Mouse (Mus musculus): ENCODE results near the gene Diaph2.

DNA sequence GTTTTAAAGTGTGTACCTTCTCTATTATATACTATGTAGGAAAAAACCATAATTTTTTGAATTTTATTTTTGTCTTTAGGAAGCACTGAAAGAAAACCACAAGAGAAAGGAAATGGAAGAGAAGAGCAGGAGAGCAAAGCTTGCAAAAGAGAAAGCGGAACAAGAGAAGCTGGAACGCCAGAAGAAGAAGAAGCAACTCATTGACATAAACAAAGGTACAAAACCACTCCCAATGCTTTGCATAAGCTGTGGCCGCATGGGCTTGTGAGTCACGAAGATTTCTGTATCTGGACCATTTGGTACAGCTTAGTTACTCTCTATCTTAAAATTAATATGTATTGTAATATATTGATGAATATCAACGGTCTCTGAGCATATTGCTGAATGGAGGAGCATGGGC is 540.2 kb downstream of the Diaph2 start:
- TF ChIP-seq CTCF (IDR thresholded peaks at IDR 0.05; ENCODE audit: low read depth) = no peak
- no peak for TF ChIP-seq EP300 (optimal IDR thresholded peaks at IDR 0.05)
